Mouse (Mus musculus) left cerebral cortex, adult 18-20 months (tissue): ENCODE results near the gene Bmpr1b. TPM values are rescaled to one million over a fixed set of nuclear protein-coding genes. Genes with fewer than 3 reads are reported as not detected.

Experiments
- DNase-seq, 2 experiments: peaks; one replicate each; pipeline ENCODE4 v3.0.0; 2021 to 2022; ENCODE audit warnings: low spot score in 2 of 2, mixed read lengths in 1 of 2
- total RNA-seq, 2 experiments: library from RNA; stranded (reverse); gene quantifications; 2 replicates each; pipeline ENCODE4 v1.2.3; 2021

Gene Bmpr1b
- total RNA-seq, 2 experiments from 2014 or later, result 18.6 to 21.6 TPM

GRCm38 (mm10) chr3:142043463-142043862 lies 125.8 kb downstream of the Bmpr1b start:
- no peak for DNase-seq

- DNase-seq, result no peak
Measured at GRCm38 (mm10) chr3:142043006-142043405, 126.2 kb downstream of the Bmpr1b start.

GRCm38 (mm10) chr3:142040345-142040744 lies 128.9 kb downstream of the Bmpr1b start:
- DNase-seq, result peak in 1 of 2 experiments; percentile 19

GRCm38 (mm10) chr3:142034160-142034559 lies 135.1 kb downstream of the Bmpr1b start:
- DNase-seq, result no peak

DNA sequence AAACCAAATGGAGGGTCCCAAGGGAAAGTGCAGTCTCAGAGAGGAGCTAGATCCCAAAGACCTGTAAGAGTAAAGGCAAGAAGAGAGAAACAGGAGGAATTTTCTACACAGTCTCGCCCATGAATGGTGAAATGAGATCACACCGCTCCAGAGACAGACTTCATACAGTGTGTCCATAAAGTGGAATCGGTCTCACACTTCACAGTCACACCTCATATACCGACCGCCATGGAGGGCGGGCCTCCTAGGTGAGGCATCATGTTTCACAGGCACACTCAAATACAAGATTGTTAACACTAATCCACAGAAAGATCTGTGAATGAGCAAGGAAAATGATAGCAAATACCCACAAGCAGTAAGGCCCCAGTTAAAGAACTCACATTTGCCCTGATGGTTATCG lies 149.5 kb downstream of the Bmpr1b start:
- no peak for DNase-seq

DNA sequence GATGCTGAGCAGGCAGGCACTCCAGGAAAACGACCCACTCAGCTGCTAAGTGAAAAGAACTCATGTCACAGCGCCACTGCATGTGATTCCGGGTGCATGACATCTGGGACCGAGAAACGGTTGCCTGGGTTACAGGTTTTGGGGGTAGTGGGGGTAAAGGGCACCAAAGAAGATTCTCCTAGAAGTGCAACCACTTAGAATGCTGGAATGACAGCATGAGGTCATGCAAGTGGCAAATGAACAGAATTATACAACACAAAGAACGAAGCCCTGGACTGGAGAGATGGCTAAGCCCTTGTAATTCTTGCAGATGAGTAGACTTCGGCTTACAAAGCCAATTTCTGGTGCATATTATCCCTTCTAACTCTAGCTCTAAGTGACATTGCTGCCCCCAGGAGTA lies 184.7 kb downstream of the Bmpr1b start:
- no peak for DNase-seq

DNA sequence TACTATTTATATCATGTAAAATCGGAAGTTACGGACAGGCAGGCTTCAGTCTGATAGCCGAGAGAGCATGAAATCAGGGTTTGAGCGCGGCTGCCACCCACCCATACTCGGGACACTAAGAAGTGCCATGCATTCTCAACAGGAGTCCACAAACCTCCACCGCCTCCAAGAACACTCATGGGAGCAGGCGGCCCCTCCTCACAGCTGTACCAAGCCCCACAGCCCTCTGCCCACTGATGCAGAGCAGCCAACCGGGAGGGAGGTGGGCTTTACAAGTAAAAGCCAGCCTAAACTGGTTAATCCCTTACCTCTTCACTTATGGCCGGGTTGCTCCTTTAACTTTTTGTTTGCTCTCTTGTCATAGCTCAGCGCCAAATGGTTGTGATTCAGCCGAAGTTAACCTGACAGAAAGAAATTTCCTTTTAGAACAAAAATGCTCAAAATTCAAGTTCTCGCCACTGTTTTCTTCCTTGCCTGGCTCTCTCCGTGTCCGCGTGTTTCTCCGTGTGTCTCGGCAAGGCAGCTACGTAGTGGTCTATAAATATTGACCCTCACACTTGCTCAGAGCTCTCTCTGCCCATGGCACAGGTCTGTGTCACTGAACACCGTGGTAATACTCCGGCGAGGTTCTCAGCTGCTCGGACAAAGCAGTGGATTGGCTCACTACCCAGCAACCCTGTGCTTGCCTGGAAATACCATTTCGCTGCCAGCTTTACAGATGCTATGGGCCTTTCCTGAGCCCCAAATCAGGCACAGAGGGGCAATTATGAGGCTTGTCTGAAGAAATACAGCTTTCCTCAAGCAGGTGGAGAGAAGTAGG lies 187.4 kb downstream of the Bmpr1b start:
- DNase-seq, result peak; percentile 4 to 7

GRCm38 (mm10) chr3:141966244-141966643 lies 203.0 kb downstream of the Bmpr1b start:
- DNase-seq, result no peak

GRCm38 (mm10) chr3:141952931-141953330 lies 216.3 kb downstream of the Bmpr1b start:
- DNase-seq, result no peak

- no peak for DNase-seq
Measured at GRCm38 (mm10) chr3:141950642-141951041, 218.6 kb downstream of the Bmpr1b start.

DNA sequence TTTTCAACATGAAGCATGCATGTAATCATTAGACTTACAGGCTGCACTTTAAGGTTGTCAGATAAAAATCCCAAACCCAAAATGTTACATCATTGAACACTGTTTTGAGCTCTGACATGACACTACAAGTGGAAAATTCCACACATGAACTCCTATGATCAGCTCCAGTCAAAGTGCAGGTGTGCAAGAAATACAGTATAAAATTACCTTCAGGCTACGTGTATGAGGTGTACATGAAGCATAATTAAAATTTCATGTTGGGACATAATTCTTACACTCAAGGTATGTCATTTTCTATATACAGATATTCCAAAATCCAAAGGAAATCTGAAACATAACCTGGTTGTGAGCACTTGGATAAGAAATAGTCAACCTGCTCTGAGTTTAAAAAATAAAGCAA lies 220.7 kb downstream of the Bmpr1b start:
- no peak for DNase-seq

- no peak for DNase-seq
Measured at GRCm38 (mm10) chr3:141948096-141948495, 221.1 kb downstream of the Bmpr1b start.

DNA sequence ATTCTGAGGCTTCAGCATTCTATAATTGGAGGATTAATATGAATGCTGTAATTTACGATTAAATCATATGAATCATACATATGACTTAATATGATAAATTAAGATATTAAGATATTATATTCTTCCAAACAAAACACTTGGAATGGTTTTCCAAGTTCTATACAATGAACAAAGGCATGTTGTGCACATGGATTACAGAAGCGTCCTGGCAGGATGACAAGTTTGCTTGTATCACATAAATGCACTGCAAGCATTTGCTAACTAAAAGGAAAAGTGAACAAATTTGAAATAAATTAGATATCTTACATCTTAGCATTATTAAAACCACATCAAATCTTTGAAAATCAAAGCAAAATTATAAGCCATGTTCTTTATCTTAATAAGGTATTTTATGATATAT lies 222.4 kb downstream of the Bmpr1b start:
- no peak for DNase-seq

- DNase-seq, result no peak
Measured at GRCm38 (mm10) chr3:141943317-141943742, 225.9 kb downstream of the Bmpr1b start.

DNA sequence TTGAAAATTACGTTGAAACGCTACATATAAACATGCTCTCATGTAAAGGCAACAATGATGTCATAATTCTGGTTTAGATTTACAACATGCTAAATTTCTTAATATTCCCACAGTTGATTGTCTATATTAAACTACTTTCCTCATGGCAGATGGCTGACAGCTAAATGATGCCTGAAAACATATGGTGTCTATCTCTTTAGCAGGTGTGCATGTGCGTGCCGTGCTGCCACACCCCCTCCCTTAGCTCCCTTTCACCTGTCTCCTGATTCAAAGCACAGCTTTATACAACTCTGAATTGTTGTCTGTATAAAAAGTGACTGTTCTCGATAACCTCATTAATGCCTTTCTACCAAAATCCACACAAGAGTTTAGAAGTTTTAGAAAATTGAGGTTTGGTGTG lies 229.0 kb downstream of the Bmpr1b start:
- no peak for DNase-seq

GRCm38 (mm10) chr3:141936594-141937272 lies 232.5 kb downstream of the Bmpr1b start:
- DNase-seq, result no peak

- peak; percentile 5 to 23 for DNase-seq
Measured at GRCm38 (mm10) chr3:141932956-141933355, 236.3 kb downstream of the Bmpr1b start.

DNA sequence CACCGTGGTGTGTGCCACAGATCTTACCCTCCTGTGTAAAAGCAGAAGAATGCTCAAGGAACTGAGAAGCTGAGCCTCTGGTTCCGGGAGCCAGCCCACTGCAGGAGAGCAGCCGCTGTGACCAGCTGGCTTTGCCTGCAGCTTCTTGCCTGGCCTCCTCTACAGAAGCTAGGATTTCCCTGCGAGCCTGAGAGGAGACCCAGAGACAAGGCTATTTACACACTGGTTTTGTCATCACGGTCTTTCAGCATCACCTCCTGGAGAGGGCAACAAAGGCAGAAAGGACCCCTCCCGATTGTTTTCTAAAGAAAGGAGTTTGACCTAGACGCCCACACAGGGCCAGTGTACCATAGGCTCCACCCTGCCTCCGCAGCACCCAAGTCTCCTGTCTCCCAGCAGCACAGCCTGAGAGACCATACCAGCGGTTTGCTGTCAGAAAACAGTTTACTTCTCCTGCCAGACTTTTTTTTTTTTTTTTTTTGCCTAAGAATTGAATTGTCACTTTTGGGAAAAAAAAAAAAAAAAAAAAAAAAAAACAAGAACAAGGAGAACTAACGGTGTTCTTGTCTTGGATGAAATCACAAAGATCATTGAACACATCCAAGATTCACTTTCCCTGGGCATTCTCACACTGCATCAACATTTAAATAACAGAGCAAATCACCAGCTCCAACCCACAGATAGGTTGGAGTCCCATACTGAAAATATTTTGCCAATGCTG lies 237.7 kb downstream of the Bmpr1b start:
- DNase-seq, result peak; percentile 3 to 18

GRCm38 (mm10) chr3:141923442-141923841 lies 245.8 kb downstream of the Bmpr1b start:
- DNase-seq, result no peak

DNA sequence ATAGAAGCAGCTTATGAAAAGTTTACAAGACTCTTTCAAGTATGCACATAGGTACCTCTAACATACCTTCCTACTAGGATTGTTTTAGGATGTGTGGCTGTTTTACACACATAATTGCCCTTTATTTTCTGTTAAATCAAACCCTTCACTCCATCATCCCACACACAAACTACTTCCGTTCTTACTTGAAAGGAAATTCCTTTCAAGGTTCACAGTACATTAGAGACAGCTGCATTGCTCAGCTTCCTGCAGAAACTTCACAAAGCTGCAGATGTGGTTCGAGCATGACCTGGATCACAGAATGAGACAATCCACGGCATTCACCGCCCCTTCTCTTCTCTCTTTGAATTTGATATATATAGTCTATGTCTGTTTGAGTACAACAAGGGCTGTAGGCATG lies 248.1 kb downstream of the Bmpr1b start:
- no peak for DNase-seq

- DNase-seq, result no peak
Measured at GRCm38 (mm10) chr3:141919661-141920060, 249.6 kb downstream of the Bmpr1b start.

DNA sequence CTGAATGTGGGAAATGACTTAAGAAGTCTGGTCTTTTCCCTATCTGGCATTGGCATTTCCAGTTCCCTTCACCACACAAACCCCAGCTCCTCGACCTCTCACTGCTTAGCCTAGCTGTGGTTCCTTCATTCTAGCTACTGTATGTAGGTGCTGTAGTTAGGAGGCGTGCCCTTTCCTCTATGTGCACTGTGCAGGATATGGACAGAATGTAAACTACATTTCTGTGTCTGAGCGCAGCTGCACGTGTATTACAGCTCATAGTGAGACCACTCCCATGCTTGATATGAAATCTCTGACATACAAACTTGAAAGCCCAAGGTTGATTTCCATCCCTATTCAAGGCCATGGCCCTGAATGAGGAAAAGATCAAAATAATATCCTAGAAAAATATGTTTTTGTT lies 252.1 kb downstream of the Bmpr1b start:
- no peak for DNase-seq
